Mouse (Mus musculus): ENCODE data around the gene Ada.

DNA sequence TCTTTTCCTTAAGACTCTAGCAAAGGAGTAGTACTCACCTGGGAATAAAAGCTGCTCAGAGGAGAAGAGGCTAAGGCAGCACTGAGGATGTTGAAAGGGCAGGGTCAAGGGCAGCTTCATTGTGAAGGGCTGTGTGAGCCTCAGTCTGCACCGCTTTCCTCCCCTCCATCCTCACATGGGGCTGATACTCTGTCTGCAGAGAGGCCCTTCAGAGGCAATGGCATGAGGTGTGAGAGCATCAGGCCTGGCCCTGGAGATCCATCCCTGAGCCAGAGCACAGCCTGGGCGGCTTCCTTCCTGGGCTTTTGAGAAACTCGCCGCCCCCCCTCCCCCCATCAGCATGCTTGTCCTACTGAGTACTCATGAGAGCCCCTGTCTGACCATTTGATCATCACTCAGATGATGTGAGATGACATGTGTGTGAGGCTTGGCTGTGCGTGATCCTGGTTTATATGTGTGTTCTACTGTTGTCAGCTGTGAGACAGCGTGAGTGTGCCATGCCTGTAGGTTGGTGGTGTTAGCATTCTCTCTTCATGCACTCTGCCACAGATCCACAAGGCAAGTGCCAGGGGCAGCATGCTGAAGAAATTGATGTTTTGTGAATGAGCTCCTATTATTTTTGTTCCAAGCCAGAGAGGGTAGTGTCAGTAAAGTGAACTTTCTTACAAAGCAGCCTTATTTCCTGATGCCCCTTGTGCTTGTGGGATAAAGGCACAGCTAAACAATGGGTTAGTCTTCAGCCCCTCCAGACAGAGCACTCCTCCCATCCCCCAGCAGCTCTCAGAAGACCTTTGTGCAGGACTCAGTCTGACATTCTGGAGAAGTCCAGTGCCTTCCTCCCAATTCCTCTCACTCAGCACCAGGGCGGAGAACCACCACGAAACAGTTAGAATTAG, 59.4 kb downstream of the Ada start:
- TF ChIP-seq POLR2A (IDR thresholded peaks at IDR 0.05; ENCODE audit: extremely low read depth, insufficient read depth, low read length) (no peak), CTCF (IDR thresholded peaks at IDR 0.05; ENCODE audit: low read depth, low read length) (no peak)

Data from liver, adult 2 months (tissue).